Mouse (Mus musculus) induced T-regulatory cell, adult 2 months (primary cell): Measurements from ENCODE around the gene 1700056E22Rik.

Experiments used
- DNase-seq: peaks from one replicate; pipeline ENCODE4 v3.0.0-alpha.2; 2012; ENCODE audit warnings: low read depth

Gene 1700056E22Rik

DNA sequence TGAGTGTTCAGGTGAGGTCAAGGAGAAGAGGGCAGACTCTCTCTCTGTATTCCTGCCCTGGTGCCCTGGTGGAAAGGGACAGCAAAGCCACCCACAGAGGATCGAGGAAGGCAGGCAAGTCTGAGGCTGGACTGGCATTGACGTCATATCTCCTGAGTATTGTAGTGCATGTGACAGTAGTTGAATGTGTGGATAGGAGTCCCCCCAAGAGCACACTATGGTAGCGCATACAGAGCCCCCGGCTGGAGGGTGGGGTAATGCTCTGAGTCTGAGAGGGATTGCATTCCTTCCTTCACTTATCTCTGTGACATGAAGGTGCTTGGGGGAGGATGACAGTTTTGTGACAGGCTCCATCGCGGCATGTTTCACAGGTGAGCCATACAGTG is 14.4 kb downstream of the 1700056E22Rik start:
- no peak for DNase-seq

DNA sequence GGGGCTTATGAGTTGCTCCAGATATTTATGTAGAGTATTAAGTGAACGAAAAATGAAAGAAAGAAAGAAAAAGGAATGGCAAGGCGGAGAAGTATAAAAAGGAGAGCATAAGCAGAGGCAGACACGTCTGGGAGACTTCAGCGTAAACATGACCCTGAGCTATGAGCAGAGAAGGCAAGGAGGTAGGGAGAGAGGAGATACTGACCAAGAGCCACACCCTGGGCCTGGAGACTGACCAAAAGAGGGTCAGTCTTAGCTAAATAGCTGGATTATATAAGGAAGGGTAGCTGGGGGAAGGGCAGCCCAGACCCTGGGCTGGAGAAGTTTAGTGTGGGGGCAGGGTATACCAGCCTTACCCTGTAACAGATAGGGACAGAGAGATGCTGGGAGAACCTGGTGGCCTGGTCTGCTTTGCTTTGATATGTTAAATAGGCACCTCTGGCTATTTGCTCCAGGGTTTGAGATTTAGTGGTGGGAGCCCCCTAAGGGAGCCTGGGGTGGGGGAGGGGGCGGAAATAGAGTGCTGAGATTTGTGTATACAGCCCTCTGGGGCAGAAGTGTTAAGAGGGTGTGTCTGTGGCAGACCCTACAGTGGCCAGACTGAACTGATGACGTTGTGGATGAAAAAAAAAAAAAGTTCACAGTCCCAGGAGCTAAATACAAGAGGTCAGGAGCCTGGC is 14.9 kb downstream of the 1700056E22Rik start:
- DNase-seq = no peak

DNA sequence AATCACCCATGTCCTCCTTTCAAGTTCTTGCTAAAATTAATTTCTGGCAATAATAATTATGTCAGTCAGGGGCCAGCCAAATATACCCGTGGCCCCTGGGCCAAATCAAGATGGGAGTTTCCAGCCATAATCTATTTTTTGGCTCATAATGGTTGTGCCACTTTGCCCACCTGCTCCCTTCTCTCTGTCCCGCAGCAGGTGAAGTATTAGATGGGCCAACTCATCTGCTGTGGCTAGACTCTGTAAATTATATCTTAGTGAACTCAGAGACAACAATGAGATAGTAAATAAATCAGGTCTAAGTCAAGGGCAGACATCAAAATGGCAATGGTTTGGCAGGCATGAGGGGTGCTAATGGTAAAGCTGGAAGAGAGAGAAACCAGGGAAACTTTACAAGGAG is 16.5 kb downstream of the 1700056E22Rik start:
- no peak for DNase-seq

DNA sequence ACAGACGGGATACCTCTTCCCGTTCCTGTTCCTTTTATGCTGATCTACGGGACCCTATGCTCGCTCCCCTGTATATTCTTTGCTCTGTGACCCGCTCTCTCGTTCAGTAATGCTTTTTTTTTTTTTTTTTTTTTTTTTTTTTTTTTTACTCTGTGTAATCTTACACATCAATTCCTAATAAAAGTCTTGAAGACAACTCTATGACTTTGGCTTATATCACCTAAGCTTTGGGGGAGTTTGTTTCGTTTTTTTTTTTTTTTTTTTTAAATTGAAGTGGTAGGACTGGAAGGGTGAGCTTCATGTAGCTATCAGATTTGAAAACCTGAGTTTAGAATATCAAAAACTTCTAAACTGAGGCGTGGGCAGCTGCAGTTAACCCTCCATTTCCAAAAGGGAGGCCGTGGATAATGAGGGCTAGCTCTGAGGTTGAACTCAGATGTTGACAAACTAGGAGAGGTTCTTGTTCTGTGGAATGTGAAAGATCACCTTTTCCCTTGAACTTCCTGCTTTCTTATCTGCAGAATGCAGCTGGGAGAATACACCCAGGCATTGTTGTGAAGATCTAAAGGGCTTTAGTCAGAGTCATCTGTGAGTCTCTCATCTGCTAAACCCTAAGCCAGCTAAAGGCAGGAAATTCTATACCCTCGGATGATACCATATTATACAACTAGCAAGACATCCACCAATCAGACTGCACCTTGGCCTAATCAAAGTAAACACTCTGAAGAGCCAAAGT is 17.9 kb downstream of the 1700056E22Rik start:
- DNase-seq = peak; percentile 34

DNA sequence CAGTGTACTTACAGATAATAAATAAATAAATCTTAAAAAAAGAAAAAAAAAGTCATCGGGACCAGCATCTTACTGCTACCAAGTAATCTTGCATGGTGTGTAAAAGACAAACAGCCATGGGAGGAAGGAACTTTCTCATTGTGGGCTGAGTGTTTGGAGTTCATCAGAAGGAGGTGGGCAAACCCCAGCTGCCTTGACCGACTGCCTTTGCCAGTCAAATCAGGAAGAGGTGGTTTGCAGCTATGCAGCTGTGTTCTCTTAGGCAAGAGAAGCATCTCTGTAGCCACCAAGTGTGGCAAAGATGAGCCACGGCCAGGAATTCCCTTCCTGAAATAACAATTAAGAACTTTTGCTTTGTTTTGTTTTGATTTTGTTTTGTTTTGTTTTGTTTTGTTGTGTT is 20.0 kb downstream of the 1700056E22Rik start:
- peak; percentile 57 for DNase-seq

DNA sequence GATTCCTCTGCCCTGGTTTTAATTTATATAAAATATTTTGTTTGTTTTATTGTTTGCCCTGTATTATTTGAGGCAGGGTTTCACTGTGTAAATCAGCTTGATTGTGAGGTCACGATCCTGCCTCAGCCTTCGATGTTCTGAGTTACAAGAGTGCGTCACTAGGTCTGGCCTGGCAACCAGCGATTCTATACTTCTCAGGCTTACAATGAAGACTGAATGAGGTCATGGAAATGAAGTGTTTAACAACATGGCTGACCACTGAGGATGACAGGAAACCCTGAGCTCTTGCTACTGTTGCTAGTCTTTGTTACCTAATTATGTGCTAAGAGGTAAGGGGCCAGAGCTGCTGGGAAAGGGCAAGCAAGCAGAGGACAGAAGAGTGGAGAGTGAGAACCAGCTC is 21.0 kb downstream of the 1700056E22Rik start, which contains the start of gene Dusp10:
Dusp10 (plus strand) TSS at position 197 of the 400 bp plus-strand sequence.
- peak; percentile 60 for DNase-seq

DNA sequence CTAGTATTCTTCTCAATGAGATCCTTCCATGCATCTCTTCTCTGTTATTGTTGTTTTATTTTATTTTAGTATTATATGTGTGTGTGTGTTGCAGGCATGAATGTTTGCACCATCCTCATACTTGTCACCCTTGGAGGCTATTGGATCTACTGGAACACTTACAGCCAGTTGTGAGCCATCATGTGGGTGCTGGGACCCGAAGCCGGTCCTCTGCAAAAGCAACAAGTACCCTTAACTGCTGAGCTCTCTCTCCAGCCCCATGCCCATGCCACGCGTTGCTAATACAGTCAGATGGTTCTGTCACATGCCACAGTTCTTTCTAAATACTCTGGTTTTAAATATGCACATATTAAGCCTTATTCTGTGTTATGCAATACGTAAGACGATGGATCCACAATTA is 22.8 kb downstream of the 1700056E22Rik start:
- no peak for DNase-seq

DNA sequence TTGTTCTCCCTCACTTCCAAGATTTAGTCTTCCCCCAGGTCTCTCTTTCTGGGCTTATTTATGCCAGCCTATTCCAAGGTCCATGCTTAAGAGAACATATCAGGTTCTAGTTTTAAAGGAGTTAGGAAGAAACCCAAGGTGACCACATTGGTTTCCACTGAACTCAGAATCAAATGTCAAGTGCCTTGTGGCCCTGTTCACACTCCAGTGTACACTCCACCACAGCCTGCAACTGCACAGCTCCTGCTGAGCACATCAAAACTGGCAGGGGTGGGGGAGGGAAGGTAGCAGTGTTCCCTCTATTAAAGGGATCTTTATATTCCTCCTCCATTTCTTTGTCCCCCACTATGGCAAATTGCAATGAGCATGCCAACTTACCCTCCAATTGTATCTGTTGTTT is 28.0 kb downstream of the 1700056E22Rik start:
- no peak for DNase-seq

DNA sequence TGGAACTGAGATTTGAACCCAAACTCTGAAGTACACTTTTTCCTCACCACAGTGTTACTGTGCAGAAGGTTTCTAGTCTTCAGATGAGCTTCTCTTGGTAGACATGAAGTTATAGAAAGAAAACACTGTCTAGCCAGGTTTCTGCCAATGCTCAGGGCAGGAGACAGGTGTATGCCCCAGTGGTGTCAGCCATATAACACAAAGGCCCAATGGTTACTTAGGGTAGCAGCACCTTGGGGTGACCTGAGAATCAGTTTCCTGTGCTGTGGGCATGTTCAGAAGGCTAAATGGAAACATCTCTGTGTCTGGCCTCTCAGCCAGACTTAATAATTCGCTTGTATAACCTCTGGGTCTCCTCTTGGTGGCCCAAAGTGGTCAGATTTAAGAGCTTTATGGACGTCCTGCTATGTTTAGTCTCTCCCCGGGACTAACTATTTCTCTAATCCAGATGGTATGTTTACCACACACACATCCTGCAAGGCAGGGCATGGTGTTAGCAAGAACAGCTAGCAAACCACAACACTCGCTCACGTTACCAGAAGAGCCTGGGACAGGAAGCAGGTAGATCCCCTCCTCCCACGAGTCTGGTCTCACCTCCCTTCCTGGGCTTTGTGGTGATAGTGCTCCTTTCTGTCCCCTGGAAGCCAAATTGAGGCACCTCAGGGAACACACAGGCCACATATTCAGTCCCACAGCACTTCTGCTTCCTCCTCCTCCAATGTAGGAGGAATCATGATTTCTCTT is 28.6 kb downstream of the 1700056E22Rik start:
- DNase-seq = peak; percentile 87

DNA sequence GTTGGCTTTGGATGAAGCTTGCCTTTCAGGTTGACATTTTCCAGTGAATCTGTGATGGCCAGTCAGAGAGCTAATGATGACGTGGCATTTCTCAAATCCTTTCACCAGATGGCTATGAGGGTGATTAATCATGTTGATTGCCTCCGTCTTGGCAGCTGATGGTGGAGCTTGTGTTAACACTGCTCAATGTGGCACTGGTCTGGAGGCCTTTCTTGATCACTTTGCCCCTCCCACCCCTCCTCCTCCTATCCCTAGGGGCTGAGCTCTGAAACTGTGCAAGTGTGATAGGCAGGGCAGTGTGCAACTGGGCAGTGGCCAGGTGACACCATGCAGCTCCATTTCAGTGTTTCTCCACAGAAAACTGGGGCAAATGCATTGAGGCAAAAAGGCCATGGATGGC is 29.8 kb downstream of the 1700056E22Rik start:
- no peak for DNase-seq

DNA sequence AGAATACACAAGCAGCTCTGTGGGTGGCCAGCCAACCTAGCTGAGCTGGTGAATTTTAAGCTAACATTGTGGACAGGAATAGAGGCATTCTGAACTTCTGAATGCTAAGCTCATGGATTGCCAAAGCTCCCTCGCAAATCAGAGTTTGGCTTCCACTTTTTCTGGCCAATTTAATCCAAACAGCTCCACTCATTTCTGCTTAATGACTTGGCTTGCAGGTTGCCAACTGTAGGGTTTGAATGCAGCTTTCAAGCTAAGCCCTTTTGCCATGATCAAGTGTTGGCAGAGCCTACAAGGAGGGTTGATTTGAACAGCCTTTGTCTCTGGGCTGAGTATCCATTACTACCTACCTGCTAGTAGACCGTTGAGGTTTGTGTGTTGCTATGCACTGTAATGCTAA is 31.6 kb downstream of the 1700056E22Rik start:
- DNase-seq = no peak

DNA sequence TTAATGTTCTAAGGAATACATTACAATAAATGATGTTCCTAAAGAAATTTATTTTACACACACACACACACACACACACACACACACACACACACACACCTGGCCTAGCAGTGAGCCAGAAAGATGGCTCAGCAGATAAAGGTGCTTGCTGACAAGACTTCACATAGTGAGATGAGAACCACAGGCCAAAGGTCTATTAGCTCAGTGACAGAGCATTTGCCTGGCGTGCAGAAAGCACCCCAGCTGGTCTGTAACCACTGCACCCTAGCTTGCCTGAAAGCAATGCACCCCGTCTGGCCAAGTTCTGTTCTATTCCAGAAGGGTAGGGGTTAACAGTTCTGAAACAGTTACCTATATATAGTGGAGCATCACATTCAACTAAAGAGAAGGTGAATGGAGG is 36.9 kb downstream of the 1700056E22Rik start:
- no peak for DNase-seq

DNA sequence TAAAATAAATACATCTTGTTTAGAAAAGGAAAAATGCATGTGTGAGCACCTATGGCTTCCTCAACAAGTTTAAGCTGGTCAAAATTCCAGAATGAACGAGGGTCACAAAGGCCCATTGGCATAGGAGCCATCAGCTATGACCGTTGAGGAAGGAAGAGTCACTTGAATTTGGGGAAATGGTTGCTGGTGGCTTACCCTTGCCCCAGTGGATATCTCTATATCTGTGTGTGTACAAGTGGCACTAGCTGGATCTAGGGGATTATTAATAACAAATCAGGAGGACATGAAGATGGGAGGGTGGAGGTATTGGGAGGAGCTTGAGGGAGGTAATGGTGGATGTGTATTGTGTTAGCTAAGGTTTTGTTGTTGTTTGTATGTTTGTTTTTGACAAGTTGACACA is 42.2 kb downstream of the 1700056E22Rik start:
- DNase-seq = no peak

DNA sequence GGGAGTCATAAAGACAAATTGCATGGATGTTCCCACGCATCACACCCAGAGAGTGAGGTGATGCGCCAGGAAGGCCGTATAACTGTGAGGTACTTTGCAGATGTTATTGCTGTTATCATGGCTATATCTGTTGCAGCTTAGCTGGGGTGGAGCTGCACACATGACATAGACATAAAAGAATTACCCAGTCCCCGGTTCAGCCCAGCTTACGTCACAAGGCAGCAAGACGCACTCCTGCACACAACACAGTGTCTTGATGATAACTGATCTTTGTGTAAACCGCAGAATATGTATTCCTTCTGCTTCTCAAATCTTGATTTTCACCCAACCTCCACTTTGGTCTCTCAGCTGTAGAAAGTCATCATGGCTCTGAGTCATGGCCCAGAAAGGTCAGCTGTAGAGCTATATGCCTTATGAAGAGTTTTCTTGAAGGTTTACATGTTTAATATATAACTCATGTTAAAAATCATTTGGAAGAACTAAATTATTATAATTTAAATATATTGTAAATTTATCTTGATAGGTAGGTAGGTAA is 46.3 kb downstream of the 1700056E22Rik start:
- peak; percentile 83 for DNase-seq
